Mouse (Mus musculus) spleen, postnatal 36 days (tissue): ENCODE results near the gene Tpm1.
A peak's percentile ranks its signal among the peaks of the same experiment; 100 is the strongest.

ENCODE experiments used
- DNase-seq, 2 experiments: peaks; one replicate each; pipeline ENCODE4 v3.0.0; 2022; ENCODE audit warnings: low spot score in 2 of 2, mixed read lengths in 1 of 2

Tpm1 gene

DNA sequence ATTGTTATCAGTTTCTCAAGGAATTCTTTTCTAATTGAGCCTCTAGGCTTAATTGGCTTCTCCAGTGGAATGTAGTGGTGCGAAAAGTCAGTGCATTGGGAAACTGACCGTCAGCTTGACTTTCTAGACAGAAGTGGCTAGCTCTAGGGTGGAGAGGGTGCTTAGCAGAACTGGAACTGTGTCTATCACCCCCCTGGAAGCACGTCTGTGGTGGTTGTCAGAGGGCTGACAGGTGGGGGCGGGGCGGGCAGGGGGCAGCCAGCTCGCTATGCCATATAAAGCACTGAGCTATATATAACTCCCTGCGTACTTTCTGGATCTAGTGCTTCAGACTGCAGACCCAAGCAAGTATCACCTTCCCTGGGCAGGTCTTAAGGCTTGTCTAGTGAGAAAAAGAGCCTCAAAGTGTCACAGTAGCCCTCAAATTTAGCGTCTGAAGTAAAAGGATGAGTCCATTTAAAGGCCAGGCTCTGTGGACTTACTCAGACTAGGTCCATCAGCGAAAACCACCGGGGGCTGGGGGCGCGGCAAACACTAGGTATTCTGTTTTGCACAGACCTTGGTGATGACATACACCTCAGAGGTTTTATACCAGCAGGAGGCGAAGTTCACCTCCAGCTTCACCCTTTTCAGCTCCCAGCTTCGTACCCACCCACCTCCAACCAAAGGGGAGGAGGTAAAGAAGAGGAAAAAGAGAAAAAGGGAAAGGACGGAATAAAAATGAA is 2.2 kb downstream of the Tpm1 start:
- no peak for DNase-seq

DNA sequence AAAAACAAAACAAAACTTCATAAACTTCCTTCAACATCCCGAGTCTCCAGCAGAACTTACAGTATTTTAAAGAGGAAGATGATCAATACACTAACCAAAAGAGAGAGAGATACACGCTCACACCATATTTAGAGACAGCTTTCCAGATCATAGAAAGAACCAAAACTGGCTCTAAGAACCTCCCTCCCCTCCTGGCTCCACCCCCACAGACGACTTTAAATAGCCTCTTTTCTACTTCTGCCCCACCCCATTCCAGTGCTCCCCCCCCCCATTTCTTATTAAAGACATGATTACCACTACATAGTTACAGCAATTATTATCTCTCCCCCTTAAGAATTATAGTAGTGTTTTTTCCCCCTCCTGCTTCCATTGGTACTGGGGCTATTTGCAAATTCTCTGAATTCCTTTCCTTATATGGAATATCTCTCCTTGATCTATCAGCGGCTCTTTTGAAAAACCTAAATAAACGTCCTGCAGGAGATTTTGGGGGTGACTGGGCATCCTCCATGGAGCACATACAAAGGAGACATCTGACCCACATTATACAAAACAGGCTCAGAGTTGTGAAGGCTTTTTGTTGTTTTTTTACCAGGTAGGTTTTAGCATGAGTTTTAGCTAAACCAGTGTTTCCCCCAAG is 3.1 kb downstream of the Tpm1 start:
- DNase-seq = no peak

DNA sequence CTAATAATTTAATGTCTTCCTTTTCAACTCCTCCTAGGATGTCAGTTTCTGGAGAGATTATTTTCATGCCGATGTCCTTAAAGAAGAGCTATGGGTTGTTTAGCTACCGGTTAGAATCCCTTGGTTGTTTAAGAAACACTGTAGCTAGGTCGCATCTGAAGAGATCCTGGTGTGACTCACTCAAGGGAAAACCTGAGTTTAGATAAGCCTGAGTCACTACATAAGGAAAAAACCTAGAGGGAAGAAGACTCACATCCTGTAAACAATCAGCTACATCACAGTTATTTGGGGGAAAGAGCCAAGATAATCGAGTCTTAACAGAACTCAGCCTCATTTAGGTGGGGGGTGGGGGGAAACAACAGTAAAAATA is 3.9 kb downstream of the Tpm1 start:
- no peak for DNase-seq

DNA sequence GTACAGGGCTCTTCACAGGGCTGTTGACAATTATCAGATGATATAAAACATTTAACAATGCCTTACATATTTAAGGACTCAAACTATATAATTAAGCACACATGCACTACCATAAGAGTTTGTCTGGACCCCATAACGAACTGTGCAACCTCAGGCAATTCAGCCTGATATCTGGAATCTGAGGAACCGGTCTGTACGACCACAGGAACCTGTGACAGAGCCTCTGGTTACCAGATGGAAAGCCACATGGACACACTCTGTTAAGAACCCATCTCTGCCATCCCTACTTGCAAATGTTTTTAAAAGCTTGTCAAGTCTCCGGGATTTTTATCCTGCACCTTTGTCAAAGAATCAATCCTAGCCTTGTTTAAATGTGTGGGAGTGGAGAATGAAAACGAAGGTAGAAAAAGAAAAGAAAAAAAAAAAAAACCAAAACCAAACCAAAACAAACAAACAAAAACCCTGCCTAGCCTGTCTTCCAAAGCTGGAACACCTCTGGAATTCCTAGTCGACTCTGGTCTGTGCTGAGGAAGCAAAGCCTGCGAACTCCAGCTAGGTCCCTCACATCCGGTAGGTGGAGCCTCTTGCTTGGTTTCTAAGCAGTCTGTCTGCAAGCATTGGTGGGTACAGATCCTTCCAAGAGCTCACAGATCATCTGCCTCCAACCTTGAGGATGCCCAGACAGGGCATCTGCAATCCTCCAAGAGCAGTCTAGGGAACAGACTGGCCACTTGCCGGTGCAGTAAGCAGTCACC is 4.5 kb downstream of the Tpm1 start:
- peak; percentile 25 to 40 for DNase-seq

DNA sequence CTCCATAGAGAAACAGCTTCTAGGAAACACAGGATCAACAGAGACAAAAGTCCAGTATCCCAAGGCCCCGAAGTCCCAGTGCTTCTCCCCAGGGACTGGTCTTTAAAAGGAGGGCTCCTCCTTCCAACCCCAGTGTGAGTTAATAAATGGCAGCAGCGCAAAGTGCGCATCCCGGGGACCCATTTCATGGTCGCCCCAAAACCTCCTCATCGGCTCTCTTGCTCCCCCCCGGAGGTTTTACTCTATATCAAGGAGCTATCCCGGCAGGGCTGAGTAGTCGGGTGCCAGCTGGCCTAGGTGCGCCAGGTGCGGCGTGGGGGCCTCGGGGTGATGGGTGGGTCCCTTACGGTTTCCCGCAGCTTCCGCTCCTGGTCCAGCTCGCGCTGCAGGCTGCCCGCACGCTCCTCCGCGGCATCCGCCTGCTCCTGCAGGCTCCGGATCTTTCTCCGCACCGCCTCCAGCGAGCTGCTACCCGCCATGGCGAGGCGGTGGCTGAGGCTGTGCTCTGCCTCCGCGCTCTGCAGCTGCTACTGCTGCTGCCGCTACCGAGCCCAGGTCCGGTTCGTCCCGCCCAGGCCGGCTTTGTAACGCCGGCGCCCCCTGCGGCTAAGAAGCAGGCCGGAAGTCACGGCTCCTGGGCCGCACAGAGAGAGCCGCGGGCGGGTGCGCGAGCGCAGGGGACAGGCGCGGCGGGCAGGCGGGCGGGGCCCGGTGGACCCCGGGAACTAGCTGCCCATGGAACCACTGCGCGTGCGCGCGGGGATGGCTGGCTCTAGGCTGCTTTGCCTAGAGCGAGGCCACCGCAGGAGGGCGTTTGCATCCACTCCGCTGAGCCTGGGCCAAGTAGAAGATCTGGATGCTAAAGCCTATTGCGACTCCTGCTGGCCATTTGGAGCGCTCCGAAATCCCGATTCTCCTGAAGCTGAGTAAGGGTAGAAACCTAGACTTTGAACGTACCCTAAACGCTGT is 5.7 kb downstream of the Tpm1 start:
- peak; percentile 99 for DNase-seq

DNA sequence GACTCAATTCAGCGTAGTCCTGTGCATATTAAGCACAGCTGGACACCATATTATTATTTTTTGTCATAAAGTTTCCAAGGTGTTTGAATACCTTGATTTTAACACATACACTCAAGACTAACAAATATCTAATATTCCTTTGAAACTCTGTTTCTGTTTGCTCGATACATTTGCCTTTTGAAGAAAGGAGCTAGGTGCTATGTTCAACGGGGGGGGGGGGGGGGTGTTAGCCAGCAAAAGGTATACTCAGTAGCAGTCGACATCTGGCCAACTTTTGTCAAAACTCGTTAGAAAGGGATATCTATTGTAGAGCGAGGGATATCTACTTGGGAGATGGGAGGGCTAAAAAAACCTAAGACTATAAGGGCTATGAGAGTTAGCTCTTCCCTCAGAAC is 6.4 kb downstream of the Tpm1 start:
- no peak for DNase-seq

DNA sequence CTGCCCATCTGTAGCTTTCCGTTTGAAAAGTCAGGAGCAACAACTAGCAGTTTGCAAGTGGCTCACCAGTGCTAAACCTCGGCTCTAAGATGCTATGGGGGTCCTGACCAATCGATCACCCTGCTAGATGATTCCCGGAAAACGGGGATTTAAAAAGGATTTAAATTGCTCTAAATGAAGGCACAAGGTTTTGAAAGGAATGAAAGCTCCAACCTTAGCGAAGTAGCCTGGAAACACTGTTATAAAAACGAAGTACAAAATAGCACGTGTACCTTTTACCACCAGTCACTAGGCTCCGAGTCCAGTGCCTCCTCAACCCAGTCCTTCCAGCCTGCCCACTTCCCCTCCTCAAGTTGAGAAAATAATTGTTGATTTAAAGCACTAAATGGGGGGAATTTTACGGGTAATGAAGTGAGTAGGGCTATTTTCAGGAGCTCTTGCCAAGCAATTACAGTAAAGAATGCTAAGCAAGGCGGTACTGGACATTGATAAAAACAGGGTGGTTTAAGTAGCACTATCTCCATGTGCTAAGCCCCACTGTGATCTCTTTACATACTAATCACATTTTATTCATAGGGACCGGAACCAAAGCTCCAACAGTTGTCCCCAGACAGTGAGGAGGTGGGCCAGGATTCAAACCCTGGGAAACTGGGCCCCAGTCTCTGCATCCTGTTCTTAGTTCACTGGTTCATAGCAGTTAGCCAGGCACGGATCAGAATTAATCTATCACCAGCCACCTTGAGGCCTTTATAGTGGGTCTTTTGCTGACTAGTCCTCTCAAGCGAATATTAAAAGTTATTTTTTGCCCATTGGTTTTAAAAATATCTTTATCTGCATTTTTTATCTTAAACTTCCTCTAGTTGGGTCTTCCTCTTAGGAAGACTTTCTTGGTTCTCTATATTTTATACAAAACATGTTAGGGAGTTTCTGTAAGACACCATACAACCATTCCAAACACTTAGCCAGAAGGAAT is 7.1 kb downstream of the Tpm1 start:
- no peak for DNase-seq

DNA sequence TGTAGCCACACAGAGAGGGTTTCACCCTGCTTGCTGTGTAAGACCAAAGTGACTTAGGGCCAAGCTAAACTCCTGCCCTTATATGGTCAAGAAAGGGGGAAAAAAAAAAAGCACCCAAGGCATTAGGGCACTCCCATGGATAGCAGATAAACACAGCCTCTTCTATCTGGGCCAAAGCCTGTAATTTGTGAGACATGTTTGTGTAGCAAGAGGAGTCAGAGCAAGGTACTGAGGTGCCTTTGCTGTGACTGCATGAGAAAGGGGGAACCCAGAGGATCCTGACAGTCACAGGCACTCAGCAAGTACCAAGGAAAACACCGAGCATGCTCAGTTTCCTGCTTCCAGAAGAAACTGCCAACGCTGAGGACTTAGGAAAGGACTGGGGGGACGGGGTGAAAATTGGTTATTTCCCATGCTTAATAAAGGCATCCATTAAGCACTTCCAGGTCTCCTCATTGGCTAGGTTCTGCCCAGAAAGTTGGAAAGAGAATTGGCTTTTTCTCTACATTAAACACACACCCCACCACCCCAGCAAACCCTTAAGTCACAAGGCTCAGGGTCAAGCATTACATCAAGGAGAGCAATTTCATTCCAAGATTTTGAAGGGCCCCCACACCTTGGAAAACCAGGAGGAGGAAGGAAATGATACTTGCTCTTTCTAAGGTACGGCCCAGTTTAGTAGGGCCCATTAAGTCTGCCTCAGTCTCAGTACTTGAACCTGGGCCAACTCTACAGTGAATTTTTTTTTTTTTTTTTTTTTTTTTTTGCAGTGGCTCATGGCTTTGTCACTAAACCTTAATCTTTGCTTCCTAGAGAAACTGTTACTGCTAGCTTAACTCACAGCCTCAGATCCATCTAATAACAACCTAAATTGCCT is 8.0 kb downstream of the Tpm1 start:
- DNase-seq = no peak

DNA sequence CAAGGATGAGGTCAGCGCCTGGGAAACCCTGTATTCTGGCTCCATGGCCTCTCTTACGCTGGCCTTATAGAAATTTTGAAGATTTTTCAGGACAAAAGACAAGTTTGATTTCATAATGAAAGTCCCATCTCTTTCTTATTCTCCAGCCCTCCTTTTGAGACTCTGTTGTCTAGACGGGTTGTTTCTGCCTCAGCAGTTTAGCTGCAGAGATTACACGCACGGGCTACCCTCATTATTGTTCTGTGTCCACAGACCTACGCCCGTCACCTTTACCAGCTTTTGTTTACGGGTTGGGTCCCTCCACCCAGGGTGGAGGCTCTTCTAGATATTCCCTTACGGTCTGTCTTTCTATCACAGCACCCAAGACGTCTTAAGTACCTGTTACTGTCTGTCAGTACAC is 9.3 kb downstream of the Tpm1 start:
- DNase-seq = no peak

DNA sequence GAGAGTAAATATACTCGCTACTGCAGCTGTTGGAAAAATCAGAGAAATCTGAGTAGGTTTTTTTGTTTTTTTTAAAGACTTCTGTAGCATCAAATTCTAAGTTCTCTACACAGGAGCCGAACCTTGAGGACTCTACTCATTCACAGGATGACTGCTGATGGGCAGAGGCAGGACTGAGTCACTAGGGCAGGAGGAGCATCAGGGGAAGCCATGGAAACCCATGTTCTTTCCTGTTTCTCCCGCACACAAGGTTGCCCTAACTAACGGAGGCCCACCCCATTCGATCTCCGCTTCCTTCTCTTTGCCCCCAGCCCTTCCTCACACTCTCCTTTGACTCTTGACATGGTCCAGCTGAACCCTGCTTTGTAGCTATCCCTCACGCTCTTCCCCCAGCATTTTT is 10.5 kb downstream of the Tpm1 start:
- no peak for DNase-seq

DNA sequence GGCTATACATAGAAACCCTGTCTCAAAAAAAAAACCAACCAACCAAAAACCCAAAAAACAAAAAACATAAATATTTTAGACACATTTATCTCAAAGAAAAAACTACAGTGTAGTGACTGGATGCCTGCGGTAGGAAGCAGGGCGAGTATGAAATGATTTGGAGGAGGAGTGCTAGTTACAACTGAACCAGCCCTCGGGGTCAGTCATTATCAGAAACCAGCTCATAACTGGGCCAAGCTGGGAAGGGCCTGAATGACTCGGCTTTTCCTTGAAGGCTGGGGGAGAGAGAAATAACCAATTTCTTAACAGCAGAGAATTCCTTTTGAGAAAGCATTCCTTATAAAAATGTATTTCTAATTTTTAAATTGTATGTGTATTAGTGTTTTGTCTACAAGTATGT is 11.5 kb downstream of the Tpm1 start:
- no peak for DNase-seq

DNA sequence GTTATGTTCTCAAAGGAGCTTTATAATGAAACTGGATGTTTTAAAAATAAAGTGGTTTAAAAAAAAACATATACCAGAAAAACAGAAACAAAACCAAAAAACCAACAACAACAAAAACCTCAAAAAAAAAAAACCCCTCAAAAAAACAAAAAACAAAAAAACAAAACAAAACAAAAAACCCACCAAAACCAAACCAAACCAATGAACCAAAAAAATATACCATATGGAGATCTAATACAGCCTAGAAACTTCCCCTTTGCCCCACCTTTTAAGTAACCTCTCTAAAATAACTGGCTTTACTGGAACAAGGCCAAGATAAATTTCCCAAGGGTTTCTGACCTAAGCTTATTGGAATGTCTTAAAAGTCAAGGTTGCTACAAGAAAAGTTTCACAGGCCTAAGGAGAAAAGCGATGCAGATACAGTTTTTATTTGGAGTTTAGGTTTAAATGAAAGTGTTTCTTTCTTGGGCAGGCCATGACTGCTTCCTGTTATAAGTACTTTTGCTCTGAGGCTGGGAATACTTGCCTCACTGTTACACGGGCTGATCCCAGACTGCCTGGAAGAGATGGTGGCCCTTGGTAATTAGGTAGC is 12.6 kb downstream of the Tpm1 start:
- DNase-seq = no peak

DNA sequence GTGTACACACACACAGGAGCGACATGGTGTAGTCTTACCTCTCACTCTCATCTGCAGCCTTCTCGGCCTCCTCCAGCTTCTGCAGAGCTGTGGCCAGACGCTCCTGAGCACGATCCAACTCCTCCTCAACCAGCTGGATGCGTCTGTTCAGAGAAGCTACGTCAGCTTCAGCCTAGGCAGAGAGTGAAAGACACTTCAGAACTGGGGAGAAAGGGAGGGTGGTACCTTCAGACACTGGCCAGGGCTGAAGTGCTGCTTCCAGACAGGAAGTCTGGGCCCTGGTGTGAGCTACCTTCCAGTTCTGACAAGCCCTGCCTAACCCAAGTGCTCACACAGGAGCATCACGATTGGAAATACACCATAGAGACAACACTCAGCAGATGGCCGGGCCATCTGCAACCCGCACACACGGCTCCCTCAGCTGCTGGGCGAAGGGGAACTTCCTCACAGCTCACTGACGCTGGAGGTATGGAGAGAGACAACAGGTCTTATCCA is 13.2 kb downstream of the Tpm1 start:
- DNase-seq = no peak

DNA sequence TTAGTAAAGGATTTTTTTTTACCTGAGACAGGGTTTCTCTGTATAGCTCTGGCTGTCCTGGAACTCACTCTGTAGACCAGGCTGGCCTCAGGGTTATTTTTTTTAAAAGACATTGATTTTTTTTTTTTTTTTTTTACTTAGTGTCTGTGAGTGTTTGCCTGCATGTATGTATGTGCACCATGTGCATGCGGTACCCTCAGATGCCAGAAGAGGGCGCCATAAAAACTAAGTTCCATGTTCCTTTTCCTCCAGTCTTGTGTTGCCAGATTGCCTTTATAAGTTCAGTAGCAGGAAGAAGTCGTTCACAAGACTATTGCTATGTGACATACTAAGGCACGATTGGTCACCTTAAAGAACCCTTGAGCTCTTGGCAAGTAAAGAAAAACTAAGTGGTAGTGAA is 14.5 kb downstream of the Tpm1 start:
- DNase-seq = no peak

DNA sequence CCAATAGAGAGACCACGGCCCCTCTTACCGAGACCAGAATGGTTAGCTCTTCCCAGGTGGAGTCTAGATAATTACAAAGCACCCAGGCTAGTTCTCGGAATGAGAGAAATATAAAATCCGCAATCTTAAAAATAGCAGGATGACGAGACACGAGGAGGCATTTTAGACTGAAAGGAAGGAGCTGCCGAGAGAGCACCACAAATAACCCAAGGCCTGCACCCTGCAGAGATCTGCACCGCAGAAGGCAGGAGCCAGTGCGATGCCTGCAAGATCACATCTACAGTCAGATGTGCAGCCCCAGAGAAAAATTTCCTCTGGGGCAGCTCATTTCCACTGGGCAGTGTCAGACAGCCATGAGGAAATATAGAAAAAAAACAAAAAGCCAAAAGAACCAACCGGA is 16.2 kb downstream of the Tpm1 start:
- no peak for DNase-seq

DNA sequence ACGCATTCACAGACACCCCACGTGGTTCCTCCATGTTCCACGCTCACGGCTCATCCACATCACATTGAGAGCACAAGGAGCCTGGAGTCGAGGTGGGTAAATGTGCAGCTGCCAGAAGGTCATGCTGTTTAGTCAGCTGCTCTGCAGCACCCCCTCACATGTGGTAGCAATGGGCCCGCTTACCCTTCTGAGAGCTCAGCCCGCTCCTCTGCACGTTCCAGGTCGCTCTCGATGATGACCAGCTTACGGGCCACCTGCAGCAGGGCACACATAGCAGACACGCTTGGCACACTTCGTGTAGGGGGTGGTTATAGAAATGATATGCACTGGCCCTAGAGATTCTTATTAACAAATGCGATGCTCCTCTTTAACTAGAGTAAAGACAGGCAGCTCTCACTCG is 16.6 kb downstream of the Tpm1 start:
- DNase-seq = no peak

DNA sequence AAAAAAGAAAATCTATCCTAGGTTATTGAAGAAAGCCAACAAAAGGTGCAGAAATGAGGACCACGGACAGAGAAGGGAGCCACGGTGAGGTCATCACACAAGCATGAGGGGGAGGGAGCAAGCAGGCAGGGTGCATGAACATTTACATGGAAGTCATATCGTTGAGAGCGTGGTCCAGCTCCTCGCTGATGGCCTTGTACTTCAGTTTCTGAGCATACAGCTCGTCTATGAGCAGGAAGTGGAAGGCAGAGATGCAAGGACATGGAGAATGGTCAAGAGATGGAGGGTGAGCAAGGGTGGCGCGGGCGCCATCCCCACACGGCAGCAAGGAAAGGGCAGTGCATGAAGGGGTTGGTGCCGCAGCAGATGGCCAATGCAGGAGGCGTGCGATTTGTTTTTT is 19.7 kb downstream of the Tpm1 start:
- no peak for DNase-seq

DNA sequence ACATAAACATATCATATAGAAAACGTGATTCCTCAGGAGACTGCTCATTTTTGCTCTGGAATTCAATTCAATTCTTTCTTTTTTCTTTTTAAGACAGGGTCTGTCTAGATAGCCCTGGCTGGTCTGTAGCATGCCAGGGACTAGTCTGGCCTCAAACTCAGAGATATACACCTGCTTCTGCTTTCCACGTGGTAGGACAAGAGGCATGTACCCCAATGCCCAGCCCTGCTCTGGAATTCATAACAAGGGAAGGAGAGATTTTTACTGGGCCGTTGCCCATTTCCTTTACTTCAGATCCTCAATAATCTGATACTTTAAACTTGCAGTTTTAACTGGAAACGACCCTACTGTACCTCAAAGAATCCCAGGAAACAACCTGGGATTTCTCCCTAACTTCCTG is 20.3 kb downstream of the Tpm1 start:
- no peak for DNase-seq

DNA sequence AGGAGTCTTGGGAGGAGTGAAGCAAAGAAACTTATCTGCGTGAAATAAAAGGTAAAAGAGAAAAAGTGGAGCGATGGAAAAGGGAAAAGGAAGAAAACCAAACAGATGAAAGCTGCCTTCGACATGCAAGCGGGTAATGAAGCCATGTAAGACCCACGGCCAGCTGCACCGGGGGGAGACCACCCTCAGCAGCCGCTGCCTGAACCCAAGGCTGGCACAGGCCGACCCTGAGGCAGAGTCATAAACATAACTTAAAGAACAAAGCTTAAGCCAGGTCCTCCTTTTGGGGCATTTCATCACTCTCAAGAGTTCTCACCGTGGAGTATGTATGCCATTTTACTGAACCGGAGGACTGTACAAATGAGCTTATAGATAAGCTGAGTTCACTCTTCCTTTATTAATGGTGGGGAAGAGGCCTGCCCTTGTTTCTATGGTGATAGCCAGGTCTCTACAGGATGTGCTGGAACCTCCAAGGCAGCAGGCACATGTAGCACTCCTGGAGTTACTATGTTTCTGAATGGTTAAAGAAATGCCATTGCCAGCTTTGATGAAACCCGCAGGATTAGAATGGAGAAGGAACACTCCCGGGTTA is 21.0 kb downstream of the Tpm1 start:
- DNase-seq = no peak
